Mouse (Mus musculus): Measurements from ENCODE around the gene Ier5l. TPM values are rescaled to one million over a fixed set of nuclear protein-coding genes. Genes with fewer than 3 reads are reported as not detected.
A peak's percentile ranks its signal among the peaks of the same experiment; 100 is the strongest.

The Ier5l gene
- total RNA-seq (2021): 1 to 10 TPM; 2.1 to 2.5 TPM
- long read RNA-seq, experiment 1, partial matches to known transcripts: 0 of 2 reads
- long read RNA-seq, experiment 1, other reads (novel, unspliced or antisense): 0 of 2 reads
- long read RNA-seq, experiment 2, partial matches to known transcripts: 0 of 2 reads
- long read RNA-seq, experiment 2, other reads (novel, unspliced or antisense): 0 of 2 reads

DNA sequence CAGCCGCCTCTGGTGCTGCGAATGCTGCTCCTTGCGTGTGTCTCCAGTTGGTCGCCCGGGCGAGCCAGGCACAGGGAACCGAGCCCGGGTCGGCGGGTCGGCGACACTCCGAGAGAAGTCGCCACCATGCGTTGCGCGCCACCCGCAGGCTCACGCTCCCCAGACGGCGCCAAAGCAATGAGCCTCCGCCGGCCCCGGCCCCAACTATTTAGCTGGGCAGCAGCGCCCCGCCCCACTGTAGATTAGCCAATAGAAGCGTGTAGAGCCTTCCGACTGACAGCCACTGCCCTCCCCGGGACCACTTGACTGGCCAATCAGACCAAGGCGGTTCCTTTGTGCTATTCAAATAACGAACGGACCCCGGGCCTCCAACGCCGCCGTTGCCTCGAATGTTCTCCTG, at the start of gene Ier5l:
TSS of gene Ier5l (minus strand) at position 181 of the 400 bp plus-strand sequence.
- peak; percentile 95 for DNase-seq

DNA sequence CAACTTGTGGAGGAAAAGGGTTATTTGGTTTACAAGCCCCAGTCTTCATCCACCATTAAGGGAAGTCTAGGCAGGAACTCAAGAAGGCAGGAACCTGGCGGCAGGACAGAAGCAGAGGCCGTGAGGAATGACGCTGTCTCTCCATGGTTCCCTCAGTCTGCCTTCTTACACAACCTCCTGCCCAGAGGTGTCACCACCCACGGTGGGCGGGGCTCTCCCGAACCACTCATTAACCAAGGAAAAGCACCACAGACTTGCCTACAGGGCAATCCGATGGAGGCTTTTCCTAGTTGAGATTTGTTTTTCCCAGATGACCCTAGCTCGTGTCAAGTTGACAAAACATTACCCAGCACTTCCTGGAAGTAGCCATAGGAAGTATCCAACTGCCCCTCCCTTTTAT, 49.7 kb upstream of the Ier5l start:
- no peak for DNase-seq

DNA sequence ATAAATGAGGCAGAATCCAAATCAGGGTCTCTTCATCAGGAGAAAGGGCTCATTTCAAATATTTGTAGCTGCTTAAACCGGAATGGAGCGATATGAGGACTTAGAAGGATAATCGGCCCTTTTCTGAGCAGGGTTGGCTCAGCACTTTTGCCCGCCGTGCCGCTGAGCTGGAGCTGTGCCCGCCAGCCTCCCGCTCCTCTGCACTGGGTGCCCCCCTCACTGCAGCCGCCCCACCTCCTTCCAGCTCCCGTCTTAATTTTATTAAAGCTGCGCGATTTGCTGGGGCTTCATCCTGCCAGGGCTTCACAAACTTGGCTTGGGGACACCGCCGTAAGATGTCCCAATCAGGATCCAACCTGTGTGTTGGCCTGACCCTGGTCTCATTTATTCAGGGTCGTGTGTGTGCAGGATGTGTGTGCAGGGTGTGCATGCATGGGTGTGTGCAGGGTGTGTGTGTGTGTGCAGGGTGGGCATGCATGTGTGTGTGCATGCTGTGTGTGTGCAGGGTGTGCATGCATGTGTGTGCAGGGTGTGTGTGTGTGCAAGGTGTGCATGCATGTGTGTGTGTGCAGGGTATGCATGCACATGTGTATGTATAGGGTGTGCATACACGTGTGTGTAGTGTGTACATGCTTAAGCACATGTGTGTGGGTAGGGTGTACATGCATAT, 36.8 kb upstream of the Ier5l start:
- no peak for DNase-seq

DNA sequence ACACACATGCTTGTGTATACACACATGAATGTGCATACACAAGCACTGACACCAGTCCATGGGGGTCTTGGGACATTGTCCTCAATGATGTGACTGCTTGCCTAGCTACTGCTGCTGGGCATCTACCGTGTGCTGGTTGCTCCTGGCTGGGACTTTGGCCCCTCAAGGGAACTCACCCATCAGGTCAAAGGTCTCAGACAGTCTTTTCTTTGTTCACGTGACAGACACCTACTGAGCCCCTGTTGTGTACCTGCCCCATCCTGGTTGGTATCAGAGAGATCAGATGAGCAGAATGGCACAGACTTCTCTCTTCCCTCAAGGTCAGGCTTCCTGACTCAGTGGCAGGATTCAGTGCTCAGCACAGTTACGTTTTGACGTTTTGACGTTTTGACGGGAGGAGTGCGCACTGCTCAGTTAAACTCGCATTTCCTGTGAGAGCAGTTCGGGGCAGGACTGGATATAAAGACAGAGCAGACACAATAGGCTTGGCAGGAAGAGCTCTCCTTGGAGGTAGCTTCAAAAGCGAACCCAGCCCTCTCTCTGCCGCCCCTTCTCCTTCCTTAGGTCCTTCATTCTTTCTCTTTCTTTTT, 33.2 kb upstream of the Ier5l start:
- no peak for DNase-seq

DNA sequence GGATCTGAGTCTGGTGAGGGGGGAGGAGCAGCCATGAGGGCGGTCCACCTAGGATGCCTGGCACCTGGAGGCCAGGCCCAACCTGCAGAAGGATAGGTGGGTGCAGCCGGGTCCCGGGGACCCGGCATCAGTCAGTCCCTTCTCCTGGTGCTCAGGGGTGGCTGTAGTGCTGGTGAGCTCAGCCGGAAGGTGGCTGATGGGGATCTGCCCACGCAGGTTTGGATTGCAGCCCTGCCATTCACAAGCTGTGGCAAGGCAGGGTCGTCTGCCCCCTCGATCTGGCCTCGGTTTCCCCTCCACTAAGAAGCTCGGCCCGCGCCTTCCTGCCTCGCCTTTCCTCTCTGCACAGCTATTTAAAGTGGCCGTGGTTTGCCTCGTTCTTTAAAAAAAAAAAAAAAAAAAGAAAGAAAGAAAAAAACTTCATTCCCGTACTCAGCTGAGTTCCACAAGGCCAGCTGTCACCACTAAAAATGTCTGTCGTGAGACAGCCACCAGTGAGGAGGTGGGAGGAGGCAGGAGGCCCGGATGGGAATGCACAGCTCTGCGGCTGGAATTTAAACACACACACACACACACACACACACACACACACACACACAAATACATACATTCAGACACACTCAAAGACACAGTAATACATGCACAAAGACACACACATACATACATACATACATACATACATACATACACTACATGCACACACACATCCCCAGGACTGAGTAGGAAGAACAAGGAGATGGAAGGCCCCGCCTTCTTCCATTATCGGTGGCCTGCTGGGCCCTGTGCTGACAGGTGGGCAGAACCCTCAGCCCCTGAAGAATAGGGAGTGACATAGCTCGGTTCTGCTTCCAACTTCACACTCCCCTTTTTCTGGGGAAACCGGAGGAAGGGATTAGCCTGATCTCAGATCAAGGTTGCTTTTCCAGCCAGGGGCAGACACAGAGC, 29.9 kb upstream of the Ier5l start:
- DNase-seq: no peak

DNA sequence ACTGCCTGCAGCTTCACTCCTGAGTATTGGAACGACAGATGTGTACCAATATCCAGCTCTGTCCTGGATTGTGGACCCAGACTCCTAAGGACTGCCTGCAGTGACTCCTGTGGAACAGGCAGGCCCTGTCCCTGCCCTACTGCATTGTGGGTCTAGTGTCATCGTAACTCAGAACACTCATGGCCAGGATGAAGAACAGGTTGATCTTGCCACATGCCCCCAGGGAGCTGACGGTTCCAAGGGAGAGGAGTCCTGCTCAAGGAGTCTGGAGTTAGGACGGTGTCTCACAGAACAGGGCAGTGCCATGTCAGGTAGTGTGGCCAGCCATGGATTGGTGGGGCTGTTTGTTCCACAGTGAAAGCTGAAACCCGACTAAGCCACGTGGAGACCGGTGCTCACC, 27.7 kb upstream of the Ier5l start:
- DNase-seq: no peak

DNA sequence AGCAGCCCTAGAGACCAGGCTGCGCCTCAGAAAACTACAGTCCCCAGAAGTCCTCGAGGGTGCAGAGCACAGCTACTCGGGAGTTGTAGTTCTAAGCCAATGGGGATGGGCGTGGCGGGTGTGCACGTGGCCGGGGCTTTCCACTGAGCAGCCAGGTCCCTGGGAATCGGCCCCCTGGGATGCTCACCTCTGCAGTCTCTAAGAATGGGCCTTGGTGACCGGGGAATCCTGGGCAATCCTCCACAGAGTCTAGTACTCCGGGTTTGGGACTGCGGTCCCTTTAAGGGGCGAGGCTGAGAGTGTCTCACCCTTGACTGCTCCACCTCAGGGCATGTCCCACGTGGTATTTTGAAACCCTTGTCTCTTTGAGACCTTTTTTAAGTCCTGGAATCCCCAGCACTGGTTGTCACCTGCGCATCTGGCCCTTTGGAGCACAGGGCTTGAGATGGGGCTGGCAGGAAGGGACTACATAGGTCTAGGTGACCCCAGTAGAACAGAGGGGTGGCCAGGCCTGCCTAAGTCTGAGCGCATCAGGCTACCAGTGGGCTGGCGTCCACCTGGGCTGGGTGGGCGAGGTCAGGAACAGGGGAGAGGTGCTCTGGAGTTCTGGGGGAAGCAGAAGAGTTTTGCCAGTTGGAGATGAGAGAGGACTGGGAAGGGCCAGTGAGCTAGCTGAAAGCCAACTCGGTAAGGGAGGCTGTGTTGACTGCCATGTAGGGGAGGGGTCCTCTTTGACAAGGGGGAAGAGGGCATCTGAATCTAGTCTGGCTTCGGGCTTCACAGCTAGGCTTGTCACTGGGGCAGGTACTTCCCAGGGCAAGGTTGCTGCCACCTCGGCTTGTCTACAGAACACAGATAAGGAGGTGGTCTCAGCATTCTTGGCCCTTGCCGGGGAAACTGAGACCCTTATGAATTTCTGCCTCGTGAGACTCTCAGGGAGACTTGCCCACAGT, 22.2 kb upstream of the Ier5l start:
- DNase-seq: peak; percentile 64

DNA sequence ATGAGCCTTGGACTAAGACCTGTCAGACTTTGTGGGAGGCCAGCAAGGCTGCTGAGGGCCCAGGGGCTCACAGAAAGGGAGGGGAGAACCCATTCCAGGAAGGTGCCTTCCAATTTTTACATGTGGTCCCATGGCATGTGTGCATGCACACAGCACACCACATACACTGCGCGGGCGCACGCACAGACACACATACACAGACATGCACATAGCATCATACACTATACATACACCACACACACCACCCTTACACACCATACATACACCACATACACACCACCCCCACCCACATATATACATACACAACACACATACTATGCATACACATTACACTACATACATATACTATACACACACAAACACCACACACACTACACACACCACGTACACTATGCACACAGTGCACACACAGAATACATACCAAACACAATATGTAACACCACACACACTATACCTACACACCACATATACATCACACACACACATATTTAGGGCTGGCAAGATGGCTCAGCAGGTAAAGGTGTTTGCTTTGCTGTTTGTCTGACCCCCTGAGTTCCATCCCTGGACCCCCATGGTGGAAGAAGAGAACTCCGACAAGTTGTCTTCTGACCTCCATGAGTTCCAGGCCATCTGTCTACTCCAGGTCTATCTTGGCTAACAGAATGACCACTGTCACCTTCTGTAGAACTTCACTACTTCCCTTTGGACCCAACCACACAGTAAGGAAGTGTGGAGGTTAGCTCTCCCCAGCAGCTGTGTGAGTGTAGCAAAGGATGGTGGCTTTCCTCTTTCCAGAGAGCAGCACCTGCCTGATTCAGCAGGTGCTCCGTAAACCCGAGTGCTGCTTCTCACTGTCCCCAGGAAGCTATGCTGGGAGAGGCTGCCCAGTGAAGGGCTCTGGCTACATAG, 21.2 kb upstream of the Ier5l start:
- DNase-seq: no peak

DNA sequence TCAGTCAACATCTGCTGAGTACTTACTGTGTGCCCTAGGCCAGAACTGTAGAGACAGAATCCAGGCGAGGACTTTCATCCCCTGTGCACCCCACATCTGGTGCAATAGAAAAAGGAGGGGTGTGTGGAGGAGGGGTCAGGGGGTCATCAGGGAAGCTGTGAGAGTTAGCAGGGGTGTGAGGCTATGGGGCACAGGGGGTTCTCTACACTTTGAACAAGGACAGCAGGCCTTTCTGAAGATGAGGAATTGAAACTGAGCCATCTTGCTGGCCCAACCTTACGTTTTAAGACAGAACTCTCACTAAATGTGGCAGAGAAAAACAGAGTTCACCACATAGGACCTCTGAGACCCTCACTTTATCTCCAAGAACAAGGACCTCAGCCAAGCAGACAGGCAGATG, 16.4 kb upstream of the Ier5l start:
- DNase-seq: no peak

DNA sequence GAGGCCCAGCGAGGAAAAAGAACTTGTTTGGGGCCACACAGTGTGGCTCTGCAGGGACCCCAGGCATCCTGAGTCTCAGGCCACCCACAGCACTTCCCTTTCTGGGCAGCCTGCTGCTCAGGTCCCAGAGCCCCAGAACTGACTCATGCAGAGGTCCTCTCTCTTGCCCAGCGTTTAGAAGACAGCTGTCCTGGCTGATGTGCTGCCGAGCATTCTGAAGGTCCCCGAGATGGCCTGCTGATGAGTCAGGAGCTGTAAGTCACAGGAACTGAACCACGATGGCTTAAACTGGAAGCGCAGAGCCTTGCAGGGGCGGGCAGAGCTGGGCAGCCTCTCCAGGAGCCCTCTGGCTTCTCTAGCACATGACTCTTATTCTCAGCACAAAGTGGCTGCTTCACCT, 13.6 kb upstream of the Ier5l start:
- DNase-seq: peak; percentile 63

DNA sequence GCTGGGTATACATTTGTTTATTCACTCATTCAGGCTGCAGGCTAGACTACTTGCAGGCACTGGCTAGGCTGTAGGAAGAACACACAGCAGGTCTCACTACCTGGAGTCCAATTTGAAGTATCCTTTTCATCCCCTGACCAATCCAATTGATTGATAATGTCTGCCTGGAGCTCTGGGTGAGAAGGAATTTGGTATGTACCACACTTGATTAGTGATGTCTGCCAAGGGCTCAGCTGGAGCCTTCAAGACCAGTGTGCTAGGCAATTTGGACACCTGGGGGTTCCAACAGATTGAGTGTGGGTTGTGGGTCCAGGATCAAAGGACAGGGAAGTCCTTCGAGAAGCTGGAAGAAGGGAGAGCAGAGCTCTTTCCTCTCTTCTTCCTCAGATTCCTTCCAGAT, 4.5 kb upstream of the Ier5l start:
- DNase-seq: no peak

DNA sequence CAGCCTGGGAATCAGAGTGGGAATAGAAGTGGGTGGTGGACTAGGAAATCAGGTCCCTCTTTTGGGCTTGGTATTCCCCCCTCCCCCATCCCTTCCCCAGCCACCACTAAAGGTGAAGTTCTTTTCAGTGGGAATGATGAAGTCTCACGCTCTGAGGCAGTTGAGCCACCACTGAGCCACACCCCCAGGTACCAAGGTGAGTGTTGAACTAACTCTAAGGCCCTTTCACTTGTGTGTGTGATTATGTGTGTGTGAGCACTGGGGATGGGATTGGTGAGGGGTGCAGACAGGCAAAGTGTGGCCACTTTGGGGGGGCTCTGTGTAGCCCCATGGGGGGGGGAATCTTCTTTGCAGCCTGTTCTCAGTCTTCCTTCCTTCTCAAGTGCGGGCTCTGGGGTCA, 2.2 kb upstream of the Ier5l start:
- no peak for DNase-seq

DNA sequence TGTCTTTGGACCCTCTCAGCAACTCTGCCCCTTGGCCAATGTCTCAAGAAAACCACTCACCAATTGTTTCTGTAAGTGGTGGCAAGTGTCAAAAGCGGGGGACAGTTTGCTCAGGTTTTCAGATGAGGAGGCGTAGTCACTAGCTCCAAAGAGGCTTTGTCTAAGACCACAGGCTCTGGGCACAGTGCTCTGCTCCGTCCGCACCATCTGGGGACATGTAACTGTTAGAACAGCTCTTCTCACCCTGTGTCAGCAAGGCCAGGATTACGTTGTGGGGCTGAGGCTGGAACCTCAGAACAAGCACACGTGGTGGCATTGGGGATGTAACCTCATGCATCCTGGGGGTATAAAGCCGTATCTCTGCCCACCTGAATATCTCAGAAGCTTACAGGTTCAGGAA, 1.4 kb upstream of the Ier5l start:
- DNase-seq: no peak

DNA sequence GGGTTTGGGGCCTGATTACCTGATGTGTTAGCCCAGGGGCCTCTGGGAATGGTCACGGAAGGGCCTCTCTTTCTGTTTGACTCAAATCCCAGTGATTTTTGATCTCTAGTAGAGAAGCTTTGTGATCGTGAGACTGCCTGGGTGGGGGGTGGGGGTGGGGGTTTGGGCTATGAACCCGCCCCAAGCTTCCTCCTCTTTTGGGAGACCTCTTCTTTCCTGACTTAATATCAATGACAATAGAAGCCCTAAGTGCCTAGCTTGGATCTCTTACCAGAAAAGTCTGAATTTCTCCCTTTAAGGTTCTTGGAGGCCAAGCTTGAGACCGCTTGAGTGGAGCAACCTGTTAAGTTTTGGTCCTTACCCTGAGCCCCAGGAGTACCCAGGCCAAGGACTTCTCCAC, 757 bp upstream of the Ier5l start:
- DNase-seq: no peak

DNA sequence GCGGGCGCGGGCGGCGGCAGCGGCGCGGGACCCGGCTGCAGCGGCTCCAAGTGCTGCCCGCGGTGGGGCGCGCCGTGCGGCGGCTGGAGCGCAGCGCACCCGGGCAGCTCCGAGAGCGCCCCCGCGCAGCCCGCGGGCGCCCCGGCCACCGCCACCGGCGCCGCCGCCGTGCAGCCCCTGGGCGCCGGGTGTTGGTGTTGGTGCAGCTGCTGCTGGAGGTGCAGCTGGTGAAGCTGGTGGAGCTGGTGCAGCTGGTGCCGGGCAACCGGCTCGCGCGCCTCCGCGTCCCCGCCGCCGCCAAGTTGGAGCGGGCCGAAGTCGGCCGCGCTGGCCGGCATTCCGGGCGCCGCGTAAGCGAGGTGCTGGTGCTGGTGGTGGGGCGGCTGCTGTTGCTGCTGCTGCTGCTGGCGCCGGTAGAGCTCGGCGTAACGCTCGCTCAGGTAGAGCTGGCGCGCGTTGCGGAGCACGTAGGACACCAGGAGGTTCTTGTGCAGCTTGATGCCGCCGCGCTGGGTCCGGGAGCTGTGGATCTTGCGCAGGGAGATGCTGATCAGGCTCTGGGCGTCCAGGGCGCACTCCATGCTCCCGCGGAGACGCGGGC, 488 bp downstream of the Ier5l start:
- no peak for DNase-seq

DNA sequence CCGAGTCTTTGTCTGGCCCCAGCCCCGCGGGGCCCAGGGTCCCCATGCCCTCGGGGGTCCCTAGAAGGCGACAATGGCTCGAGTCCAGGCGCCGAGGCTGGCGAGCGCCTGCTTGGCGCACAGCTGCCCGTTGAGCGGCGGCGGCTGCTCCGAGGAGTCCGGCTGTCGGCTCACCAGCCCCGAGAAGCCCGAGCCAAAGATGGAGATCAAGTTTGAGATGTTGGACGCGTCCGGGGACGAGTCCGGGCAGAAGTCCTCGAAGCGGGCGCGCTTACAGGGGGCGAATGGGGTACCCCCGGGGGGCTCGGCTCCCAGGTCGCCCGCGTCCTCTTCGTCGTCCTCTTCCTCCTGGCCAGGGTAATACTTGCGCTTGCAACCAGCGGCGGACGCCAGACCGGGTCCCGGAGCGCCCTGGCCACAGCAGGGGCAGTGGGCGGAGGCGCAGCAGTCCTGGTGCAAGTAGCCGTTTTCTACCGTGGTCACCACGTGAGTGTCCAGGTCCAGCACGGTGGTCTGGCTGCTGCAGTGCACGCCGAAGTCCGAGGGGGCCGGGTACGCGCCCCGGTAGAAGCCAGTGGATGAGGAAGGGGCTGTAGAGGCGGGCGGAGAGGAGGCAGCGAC, 1.2 kb downstream of the Ier5l start:
- peak; percentile 55 for DNase-seq

DNA sequence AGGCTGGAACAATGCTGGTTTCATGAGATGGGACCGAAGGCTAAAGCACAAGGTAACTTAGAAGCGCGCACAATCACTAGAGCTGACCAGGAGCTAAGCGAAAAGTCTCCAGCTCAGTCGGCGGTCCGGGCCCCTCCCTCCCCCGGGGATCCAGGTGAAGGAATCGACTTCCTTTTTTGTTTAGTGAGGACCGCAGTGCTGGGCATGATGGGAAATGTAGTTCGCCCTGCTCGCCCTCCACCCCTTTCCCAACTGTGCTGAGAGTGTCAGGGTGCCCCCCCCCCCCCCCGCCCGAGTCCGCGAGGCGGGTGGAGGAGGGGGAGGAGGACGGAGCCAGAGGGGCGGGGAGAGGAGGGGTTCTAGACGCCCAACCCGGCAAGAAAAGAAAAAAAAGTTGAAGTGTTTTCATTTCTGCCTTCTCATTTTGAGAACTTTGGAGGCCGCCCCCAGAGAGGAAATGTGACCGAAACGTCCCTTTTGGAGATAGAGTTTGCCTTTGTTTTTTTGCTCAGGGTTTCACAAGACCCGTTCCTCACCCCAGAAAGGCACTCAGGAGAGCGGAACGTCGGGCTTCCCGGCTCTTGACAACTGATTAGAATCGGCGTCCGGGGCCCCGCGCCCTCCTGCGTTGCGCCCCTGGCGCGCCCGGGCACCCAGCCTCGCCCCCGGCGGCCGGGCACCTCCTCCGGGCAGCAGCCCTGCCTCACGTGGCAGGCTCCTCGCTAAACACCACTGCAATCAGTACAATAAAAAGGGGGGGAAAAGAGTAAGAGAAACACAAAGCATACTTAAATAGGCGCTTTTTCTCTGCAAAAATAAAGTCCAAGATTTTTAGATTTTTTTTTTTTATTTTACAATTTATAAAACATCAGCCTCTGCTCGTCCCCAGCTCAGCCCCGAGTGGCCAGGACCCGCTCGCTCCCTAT, 2.0 kb downstream of the Ier5l start:
- DNase-seq: peak; percentile 92

DNA sequence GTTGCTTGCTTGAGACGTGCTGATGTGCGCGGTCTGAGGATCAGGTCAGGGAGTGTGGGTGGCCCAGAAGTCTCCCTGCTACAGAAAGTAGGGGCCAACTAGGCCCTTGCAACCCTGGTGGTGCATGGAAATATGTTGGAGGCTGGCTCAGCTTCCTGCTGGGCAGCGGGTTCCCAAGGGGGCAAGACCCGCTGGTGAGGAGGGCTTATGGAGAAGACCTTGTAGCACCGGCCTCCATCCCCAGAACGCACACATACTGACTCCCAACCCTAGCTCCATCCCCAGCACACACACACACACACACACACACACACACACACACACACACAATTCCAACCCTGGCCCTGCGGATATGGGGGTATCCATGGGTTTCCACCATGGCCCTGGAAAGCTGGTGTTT, 3.0 kb downstream of the Ier5l start:
- no peak for DNase-seq

Data from gastrocnemius, postnatal 25 days (tissue).